25 mouse cellular contexts compared by ENCODE assay signal in the genomic region with DNA sequence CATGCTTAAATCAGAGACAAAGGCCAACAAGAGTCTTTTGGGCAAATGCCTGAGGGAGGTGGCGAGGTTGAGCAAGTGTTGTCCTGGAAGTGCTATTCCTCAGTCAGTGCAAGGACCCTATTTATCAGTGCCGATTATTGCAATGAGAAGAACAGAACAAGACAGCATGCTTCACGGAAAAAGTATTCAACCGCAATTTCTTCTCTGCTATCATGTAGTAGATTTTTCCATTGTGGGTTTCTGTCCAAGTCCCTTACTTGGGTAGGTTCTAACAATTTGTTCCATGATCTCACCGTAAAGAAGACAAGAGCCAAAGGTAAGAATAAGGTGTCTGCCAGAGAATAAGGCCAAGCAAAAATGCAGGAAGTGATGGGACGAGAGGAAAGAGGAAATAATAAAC.
DNase-seq lines count a peak whose midpoint lies in the region; ATAC-seq lines count a peak whose summit lies in the region.
"Had no signal": no experiment of that assay in that cellular context is flagged by ENCODE, and none has a peak within 500 bp of the region (broad histone marks: within the 10 kb centered on the region; RNA-seq: fewer than 3 reads in every experiment).

No protein-coding gene starts in this region.

- H3K9ac ChIP-seq in midbrain, embryonic 13.5 days (replicated peaks) = no peak overlapping the region
- H3K9ac ChIP-seq: forebrain, embryonic 13.5 days; heart, embryonic 12.5 days; heart, embryonic 15.5 days; hindbrain, embryonic 13.5 days had no signal

- H3K4me1 ChIP-seq in midbrain, embryonic 13.5 days (replicated peaks) = no peaks in the 10 kb centered on the region
- H3K4me1 ChIP-seq: forebrain, embryonic 13.5 days; heart, embryonic 12.5 days; heart, embryonic 15.5 days; hindbrain, embryonic 10.5 days; hindbrain, embryonic 13.5 days had no signal

- ATAC-seq in activated CD4-positive, CD25-positive, alpha-beta regulatory T cell, adult 4 months = peak; percentile 77
- no peak for ATAC-seq in midbrain, embryonic 13.5 days
- ATAC-seq: forebrain, embryonic 13.5 days; forebrain, embryonic 16.5 days; hindbrain, embryonic 16.5 days had no signal

- DNase-seq in 416B (ENCODE audit: low read depth) = peak; percentile 17
- DNase-seq in CD4-positive, CD25-positive, alpha-beta regulatory T cell, adult 2 months (ENCODE audit: low read depth, low spot score) = peak; percentile 23
- peak; percentile 17 for DNase-seq in skeletal muscle tissue, adult 2 months (ENCODE audit: low read depth, low spot score)
- no peak for DNase-seq in gastrocnemius, adult 18-20 months (ENCODE audit: low spot score)
- no peak for DNase-seq in lung, postnatal 36 days
- DNase-seq: adrenal gland, postnatal 10 days; adrenal gland, postnatal 36 days; cerebellum, adult 18-20 months; cerebellum, adult 9-10 months; cerebellum, postnatal 14 days; gastrocnemius, adult 2 months; gastrocnemius, postnatal 14 days; heart, adult 11 months; heart, postnatal 10 days; heart, postnatal 36 days had no signal

- no peak overlapping the region for H3K27ac ChIP-seq in midbrain, embryonic 13.5 days
- H3K27ac ChIP-seq: forebrain, embryonic 10.5 days; forebrain, embryonic 13.5 days; gastrocnemius, adult 2 months; heart, embryonic 15.5 days; hindbrain, embryonic 10.5 days; hindbrain, embryonic 13.5 days had no signal

- H3K4me2 ChIP-seq in midbrain, embryonic 13.5 days (replicated peaks) = no peak overlapping the region
- H3K4me2 ChIP-seq: forebrain, embryonic 13.5 days; heart, embryonic 12.5 days; heart, embryonic 15.5 days; hindbrain, embryonic 13.5 days had no signal

- H3K9me3 ChIP-seq in midbrain, embryonic 13.5 days = no peaks in the 10 kb centered on the region
- H3K9me3 ChIP-seq: forebrain, embryonic 10.5 days; forebrain, embryonic 13.5 days; heart, embryonic 12.5 days; heart, embryonic 15.5 days; hindbrain, embryonic 10.5 days; hindbrain, embryonic 13.5 days had no signal

- H3K27me3 ChIP-seq in midbrain, embryonic 13.5 days = no peaks in the 10 kb centered on the region
- H3K27me3 ChIP-seq: forebrain, embryonic 13.5 days; heart, embryonic 12.5 days; heart, embryonic 15.5 days; hindbrain, embryonic 13.5 days had no signal

- H3K36me3 ChIP-seq in midbrain, embryonic 13.5 days = no peaks in the 10 kb centered on the region
- H3K36me3 ChIP-seq: forebrain, embryonic 10.5 days; heart, embryonic 12.5 days; heart, embryonic 15.5 days; hindbrain, embryonic 10.5 days; hindbrain, embryonic 13.5 days had no signal

- 93% methylated on average over 6 of the region's 6 CpGs for WGBS in midbrain, embryonic 13.5 days

- H3K4me3 ChIP-seq in midbrain, embryonic 13.5 days (replicated peaks) = no peak overlapping the region
- H3K4me3 ChIP-seq: forebrain, embryonic 10.5 days; forebrain, embryonic 13.5 days; gastrocnemius, adult 2 months; heart, embryonic 12.5 days; heart, embryonic 15.5 days; hindbrain, embryonic 10.5 days; hindbrain, embryonic 13.5 days had no signal

Comparison
In these comparisons a context has a peak if more than half of its experiments do, and no peak if none do; other contexts are left out.
1. DNase-seq: peak in 416B (single experiment), CD4-positive, CD25-positive, alpha-beta regulatory T cell, adult 2 months (single experiment) and skeletal muscle tissue, adult 2 months (single experiment); none in gastrocnemius, adult 18-20 months (single experiment) and lung, postnatal 36 days (single experiment).